Mouse (Mus musculus) right cerebral cortex, postnatal 36 days (tissue): ENCODE measurements at regions not wholly inside any gene's neighbourhood (a gene's known extent, or its start where the extent isn't known, plus 50 kb on each side); places are given as distances from the start of the nearest gene placed in this dataset.

Experiments
- DNase-seq, 2 experiments: peaks; one replicate each; pipeline ENCODE4 v3.0.0; 2022; ENCODE audit warnings: low spot score in 2 of 2, mixed read lengths in 1 of 2

DNA sequence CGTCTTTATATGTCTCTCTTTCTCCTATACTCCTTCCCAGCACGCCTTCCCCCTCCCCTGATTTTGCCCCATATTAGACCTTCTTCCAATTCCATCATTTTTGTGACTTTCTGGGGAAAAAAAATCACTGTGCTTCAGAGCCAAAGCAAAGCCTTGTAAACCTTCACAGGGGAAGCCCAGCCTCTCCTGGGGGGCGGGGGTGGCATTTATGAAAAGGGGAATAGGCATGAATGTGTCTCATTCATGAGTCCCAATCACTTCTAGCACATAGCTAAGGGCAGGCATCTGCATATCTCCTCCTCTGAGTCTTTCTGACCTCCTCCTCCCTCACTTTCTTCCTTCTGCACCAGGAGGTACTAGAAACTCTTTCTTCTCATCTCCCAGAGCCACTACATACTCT lies 149.8 kb downstream of the Adamts15 start:
- no peak for DNase-seq

DNA sequence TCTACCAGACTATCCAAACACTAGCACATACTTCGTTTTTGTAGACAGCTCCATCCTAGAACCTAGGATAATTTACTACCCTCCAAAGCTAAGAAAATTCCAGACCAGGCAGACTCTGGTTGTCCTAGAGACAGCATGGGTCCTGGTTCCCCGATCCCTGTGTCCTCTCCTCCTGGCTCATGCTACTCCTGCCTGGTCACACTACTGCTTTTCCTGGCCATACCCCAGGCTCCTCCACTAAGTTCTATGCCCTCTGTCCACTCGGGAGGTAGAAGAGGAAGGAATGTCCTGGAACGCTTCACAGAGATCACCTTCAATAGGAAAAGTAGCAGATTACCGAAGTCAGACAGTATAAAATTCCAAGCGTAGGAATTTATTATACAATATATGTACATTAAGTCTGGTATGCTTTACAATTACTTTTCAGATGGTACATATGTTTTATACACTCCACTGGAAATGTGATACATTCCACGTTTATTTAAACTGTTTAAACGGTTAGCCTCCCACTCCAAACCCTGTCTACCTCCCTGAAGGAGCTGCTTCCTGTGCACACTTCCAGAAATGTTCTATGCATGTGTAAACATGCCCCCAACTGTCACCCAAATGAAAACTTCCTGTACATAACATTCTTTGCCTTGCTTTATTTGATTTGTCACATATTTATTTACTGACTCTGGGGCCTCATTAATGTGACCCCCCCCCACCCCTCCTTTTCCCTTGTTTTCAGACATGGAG lies 151.6 kb downstream of the Adamts15 start:
- DNase-seq, result no peak

DNA sequence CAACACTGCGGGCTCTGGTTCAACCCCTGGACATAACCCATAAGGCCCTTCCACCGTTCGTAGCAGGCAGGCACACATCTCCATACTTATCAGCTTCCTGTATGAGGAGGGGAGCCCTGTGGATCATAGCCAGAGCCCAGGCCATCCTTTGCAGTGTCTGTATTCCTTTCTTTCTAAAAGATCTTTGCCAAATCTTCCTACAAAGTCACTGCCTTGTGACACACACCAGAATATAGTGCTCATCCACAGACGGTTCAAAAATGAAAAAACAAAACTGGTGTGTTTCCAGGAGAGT lies 152.9 kb downstream of the Adamts15 start:
- DNase-seq, result no peak

DNA sequence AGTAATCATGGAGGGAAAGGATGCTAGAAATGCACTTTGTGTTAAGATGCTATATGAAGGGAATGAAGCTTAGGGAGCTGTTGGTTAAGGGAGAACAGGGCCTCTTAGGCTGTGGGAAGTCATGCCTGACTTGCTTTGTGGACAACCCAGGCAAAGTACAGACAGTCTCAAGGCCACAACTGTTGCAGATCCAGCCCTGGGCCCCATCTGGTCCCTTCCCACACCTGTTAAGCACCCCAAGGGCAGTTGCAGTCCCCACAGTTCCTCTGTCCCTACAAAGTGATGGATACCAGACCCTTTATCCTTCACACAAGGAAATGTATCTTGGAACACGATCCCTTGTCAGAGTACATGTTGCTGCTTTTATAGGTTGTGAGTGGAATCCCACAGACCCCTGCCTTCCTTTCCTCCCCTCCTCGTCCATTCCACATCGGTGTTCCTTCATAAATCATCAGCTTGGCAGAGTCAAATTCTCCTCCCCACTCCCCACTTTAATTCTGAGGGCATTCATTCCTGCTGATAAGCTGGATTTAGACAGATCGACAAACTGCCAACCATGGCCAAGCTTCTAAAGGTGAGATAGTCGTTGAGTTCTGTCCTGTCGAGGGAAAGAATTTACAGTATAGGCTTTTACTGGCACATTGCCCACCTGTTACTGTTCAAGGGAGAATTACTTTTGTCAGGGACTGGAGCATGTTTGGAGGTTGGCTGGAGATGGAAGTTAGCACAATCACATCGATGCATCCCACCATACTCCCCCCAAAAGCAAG lies 153.4 kb downstream of the Adamts15 start:
- no peak for DNase-seq

DNA sequence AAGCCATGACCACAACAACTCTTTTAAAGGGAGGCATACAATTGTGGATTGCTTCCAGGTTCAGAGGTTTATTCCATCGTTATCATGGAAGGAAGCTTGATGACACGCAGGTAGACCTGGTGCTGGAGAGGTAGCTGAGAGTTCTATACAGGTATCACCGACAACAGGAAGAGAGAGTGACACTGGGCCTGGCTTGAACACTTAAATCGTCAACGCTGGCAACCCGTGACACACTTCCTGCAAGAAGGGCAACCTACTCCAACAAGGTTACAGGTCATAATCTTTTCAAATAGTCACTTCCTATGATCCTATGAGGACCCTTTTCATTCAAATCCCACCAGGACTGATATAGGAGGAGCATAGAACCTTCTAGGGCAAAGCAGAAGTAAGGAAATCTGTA lies 155.6 kb downstream of the Adamts15 start:
- no peak for DNase-seq

DNA sequence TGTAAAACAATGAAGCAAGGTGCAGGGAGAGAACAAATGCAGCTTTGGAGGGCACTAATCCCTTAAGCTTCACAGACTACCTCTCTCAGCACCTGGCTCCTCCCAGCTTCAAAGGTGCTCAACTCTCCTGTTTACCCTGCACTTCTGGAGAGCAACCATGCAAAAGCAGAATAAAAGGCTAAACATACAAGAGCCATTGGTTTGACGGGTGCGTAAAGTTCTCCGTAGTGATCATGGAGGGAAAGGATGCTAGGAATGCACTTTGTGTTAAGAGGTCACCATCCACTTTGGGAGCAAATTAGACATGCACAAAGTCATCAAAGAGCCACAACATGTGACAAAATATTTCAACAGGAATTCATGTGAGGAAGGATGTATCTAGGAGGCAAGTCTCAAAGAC lies 156.1 kb downstream of the Adamts15 start:
- DNase-seq, result no peak

DNA sequence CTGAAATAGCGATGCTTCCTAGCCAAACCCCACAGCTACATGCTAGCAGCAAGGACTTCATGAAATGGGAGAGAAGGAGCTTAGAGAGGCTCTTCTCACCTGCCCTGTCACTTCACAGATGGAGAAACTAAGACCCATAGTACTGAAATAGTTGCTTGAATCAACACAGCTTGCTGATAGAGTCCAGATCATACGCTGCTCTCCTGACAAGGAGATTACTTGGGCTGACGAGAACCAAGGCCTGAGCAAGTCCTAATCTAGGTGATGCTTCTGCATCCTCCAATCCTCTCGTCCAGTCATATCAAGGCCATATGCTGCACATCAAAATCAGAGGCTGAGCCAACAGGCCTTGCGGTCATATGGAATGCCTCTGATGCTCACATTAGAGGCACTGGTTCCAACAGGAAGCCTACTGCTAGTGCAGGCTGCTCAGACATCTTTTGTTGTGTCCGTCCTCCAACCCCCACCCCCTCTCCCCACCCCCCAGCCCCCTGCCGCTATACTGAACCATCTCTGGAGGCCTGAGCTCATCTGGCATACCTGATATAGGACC lies 157.2 kb downstream of the Adamts15 start:
- no peak for DNase-seq

DNA sequence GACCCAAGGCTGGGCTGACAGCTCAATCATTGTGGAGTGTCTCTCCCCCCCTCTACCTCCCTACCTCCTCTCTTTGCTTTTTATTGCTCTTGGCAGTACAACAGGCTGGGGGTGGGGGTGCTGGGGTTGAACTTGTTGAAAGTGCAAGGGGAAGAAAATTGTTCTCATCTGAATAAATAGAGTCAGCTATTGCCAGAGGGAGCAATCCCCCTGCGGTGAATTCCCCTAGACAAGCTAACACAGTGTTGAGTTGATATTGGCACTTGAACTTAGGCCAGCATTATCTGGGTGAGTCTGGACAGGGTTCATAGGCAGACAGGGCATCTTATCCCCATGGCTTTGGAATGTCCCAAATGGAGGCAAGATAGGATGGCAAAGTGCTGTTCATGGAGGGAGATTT lies 159.3 kb downstream of the Adamts15 start:
- DNase-seq, result no peak

DNA sequence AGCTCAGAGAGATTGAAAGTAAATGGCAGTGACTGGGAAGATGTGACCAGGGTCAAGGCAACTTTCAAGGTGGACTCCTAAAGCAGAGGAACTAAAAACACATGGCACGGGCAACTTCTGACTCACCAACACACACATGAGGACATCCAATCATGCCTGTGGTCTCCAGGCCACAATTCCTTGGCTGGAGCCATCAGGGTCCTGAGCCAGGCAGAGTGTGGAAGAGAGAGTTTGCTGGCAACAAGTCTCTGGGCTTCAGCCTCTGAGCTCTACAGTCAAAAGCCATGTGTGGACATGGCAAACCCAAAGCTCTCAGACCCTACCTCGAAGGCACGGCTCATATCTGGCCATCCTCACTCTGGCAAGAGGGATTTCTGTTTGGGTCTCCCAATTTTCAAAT lies 164.1 kb downstream of the Adamts15 start:
- no peak for DNase-seq

DNA sequence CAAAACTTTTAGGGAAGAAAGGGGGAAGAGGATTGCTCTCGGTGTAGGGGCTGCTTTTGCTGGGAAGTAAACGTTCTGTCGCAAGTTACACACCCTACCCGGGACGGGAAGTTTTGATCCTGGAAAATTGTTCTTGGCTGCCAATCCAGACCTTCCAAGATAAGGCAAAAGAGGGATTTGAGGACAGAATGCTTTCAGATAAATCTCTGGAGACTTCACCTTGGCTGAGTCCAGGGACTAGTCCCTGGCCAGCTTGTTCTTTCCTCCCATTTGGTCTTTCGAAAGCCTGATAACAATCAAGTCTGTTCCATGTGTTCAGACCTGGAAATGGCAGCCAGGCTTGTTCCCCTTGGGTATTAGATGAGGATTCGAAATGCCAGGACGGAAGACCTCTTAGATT lies 164.8 kb downstream of the Adamts15 start:
- no peak for DNase-seq

DNA sequence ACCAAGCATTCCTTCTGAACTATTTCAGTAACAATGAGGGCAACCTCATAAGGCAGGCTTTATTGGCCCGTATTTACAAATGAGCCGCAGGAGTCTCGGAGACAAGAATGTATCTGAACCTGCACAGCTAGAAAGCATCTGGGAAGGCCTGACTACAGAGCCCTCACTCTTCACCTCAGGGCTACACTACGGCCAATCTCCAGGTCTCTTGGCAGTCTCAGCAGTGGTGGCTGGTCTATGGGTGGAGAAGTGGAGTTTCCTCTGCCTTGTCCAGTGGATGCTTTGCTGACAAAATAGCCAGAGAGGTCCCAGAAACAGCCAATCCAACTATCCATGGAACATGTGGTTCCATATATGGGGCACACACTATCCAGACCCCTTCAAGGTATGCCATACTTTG lies 165.5 kb downstream of the Adamts15 start:
- no peak for DNase-seq

DNA sequence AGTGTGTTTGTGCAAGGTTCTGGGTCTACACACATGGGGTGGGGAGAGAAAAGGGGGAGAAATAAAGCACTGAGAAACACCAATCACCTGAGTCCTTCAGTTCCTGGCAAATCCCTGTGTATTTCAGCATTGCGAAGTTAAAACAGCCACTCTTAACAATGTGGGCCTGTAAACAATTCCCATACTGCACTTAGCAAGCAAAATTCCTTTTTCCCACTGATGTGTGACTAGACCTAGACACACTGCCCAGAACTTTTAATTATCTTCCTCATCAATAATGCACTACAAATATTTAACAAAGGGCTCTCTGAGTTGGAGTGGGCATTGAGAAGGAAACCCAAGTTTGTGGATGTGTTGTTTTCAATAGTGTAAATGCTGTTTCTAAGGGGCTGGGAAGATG lies 166.7 kb downstream of the Adamts15 start:
- DNase-seq, result no peak

DNA sequence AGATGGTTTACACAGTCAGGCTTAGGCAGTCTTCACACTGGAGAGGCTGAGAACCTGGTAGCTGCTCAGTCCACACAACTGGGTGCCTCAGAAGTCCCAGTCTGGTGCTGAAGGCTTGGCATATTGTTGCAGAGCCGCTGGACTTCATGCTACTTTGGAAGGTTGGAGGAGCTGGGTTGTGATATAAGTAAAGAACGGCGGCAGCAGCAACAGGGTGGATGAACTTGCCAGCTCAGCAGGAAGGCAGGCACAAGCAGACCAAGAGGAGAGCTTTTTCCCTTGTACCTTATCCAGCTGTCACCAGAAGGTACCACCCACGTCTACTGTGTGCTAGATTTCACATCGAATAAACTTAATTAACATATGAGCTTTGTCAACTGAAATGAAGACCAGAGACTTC lies 167.4 kb downstream of the Adamts15 start:
- DNase-seq, result no peak

DNA sequence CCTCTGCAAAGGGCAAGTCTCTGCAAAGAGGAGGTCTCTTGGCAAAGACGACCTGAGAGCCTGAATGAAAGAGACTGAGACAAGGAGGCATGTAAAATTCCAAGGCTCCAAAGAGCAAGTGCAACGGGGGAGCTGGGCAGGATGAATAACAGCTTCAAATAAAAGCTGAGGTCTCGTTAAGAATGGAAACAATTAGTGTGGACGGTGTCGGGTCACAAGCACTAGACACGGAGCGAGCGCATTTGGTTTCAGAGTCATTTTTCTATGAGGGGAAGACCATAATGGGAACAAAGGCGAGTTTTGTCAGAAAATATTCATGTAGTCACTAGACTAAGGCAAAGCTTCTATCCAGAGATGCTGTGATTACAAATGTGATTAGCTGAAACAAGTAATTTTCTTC lies 178.8 kb downstream of the Adamts15 start:
- DNase-seq, result no peak

DNA sequence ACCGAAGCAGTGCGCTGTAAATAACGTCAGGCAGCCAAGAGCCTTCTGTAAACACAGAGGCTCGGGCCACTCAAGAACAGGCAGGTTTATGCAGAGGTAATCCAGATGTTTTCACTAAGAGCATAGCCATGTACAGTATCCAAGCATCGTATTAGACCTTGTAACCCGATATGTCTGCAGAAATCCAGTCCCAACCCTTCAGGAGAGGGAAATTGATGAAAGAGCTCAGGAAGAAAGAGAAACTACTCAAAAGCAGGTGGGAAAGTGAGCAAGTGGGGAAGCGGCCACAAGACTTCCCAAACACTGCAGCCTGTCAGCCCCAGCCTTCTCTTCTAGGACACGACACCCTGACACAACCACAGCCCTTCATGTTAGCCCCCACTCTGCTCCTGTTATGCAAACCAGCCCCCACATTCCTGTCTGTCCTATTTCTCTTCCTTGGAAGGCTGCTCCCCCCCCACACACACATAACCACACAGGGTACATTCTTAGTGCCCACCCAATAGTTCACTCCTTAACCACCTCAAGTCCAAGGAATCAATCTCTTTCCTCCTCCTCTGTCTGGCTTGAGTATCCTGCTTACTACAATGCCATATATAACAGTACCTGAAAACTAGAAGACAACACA lies 179.7 kb downstream of the Adamts15 start:
- DNase-seq, result no peak

DNA sequence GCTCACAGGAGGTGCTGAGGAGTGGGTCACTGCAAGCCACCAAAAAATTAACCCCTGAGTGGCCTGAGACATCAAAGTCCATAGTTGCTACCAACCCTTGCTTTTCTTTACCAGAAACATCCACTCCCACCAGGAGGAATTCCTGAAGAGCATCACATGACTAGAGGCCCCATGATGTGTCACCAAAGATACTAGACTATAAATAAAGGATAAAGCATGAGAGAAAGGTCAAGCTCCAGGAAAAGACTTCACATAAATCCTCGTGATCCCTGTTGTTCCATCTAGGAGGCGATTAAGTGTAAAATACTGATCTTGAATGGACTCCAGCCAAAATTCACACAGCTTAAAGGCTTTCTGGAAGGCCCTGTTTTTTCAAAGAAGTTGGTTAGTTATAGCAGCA lies 190.6 kb downstream of the Adamts15 start:
- no peak for DNase-seq

DNA sequence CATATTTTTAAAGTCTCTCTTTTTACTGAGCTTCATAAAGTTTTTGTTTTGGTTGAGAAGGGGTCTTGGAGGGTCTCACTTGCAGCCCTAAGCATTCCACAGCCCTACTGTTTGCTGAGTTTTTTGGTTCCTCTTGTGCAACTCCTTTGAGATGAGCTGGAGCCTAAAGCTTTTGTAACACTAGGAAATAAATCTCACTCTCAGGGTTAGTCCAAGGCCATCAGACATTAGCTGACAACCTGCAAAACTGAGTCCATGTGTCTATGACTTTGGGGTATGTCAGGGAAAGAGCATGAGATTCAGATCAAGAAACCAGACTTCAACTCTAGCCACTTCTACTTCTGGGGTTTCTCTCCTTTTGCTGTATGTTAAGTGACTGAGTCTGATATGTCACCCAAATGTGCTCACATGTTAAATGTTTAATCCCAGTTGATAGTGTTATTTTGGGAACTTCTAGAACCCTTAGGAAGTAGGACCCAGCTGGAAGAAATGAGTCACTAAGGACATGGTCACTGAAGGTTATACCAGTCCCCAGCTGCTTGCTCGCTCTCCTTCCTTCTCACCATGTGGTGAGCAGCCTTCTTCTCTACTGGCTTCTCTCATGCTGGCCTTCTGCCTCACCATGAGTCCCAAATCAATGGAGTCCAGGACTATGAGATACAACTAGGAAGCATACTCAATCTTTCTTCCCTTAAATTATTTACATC lies 198.7 kb downstream of the Adamts15 start:
- no peak for DNase-seq

DNA sequence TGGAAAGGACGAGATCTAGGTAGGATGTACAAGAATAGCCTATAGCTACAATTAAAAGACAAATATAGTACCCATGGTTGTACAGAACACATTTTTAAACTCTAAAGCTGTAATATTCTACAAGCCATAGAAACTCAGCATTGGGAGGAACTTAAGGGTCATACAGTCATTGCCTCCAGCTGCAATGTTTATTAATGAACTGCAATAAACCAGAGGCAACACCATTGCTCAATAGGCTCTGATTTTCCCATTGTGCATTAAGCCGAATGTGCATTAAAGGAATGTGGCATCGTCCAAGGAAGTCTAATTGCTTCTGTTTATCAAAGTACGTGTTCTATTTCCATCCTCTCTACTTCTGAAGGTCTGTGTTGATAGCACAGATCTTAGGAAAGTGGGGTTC lies 200.4 kb downstream of the Adamts15 start:
- DNase-seq, result no peak

DNA sequence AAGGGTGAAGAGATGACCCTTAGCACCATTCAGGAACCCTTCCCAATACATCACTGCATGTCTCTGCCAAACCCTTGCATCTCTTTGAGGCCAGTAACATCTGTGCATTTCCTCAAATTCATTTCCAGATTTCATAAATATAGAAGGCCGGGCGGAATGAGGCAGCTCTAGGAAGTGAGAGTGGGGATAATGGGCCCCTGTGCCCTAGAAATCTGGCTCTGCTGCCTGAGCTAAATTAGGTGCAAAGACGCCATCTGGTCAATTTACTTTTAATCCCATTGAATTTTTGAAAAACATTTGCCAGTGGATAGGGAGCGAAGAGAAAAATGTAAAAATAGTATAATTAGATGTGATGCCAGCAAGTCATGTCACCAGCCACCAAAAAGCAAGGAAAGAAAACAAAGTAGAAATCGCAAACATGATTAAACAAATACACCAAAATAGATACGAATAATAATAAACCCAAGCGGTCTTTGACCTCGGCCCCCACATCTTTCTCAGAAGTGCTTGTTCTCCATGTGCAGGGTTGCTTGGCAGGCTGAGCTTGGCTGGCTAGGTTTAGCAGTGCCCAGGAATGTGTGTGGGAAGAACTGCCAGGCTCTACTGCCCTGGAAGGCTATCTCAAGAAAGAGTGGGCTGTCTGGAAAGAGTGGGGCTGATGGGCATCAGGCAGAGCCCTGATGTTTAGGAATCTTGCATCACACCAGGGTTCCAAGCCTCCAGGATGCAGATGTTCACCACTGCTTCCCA lies 205.7 kb downstream of the Adamts15 start:
- DNase-seq, result no peak

DNA sequence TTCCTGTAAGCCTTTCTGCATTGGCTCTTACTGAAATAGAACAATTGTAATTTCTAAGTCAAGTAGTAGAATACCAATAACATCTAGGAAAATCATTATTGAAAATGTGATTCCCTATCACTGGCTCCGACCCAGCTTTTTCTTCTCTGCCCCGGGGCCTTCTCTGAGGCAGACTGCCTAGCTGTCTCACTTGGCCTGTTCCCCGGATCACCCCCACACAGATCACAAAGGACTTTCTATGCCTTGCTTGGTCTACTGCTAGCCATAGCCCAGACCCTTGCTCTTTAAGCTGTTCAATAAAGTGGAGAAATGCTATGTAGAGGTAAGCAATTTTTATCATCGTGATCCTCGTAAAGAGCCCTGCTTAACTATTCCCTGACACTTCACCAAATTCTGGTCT lies 212.1 kb downstream of the Adamts15 start:
- no peak for DNase-seq

DNA sequence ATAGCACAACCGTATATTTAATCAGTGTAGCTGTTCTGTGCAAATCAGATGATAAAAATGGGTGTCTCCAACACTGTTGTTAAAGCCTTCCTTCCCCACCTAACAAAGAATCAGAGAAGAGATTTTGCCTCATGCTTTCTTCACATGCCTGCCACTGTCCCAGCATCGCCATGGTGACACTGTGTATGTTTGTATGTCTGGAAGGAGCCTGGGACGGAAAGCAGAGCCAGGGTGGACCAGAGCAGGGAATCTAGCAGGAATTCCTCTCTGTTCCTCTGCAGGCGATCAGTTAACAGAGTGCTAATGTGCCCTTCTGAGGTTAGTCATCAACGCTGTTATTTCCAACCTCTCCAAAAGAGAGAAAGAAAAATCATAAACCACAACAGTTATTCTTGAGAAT lies 222.4 kb downstream of the Adamts15 start:
- DNase-seq, result no peak

DNA sequence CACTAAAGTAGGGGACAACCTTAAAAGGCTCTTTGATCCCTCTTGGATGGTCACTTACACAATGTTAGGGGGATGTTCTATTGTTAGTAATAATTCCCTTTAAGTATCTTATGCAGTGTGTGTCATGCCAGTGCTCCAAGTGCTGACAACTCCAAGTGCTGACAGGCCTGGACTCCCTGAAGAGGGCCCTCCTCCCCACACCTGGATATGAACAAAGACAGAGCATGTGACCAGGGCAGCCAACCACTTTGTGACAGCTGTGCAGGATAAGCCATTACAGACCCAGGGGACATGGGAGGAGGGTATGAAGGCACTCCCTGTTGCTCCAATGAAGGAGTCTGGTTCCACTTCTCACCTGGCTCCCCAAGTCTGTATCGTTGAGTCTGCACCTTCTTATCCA lies 224.7 kb downstream of the Adamts15 start:
- no peak for DNase-seq
